Mouse (Mus musculus) urinary bladder, postnatal 25 days (tissue): ENCODE measurements around the gene Ift52.
A peak's percentile ranks its signal among the peaks of the same experiment; 100 is the strongest.

Source experiments
- DNase-seq: peaks from one replicate; pipeline ENCODE4 v3.0.0; 2022; ENCODE audit warnings: low spot score

The Ift52 gene

GRCm38 (mm10) chr2:163016916-163017743 lies at the start of gene Ift52:
TSS of gene Ift52 (plus strand) at chr2:163017354.
- peak; percentile 93 for DNase-seq

GRCm38 (mm10) chr2:162968357-162968756 lies 48.8 kb upstream of the Ift52 start:
- DNase-seq, result peak; percentile 49

GRCm38 (mm10) chr2:162969101-162969500 lies 48.1 kb upstream of the Ift52 start:
- no peak for DNase-seq

GRCm38 (mm10) chr2:162970896-162971295 lies 46.3 kb upstream of the Ift52 start:
- no peak for DNase-seq

GRCm38 (mm10) chr2:162972752-162973151 lies 44.4 kb upstream of the Ift52 start:
- DNase-seq, result no peak

- no peak for DNase-seq
Observed at GRCm38 (mm10) chr2:162973206-162973605, 43.9 kb upstream of the Ift52 start.

GRCm38 (mm10) chr2:162973637-162974036 lies 43.5 kb upstream of the Ift52 start:
- peak; percentile 18 for DNase-seq

- DNase-seq, result no peak
Observed at GRCm38 (mm10) chr2:162975157-162975775, 41.9 kb upstream of the Ift52 start.

- DNase-seq, result no peak
Observed at GRCm38 (mm10) chr2:162976001-162976400, 41.2 kb upstream of the Ift52 start.

GRCm38 (mm10) chr2:162984381-162984780 lies 32.8 kb upstream of the Ift52 start:
- no peak for DNase-seq

GRCm38 (mm10) chr2:162985923-162986322 lies 31.2 kb upstream of the Ift52 start:
- DNase-seq, result no peak

- no peak for DNase-seq
Observed at GRCm38 (mm10) chr2:162986764-162987163, 30.4 kb upstream of the Ift52 start.

- DNase-seq, result no peak
Observed at GRCm38 (mm10) chr2:162987218-162987617, 29.9 kb upstream of the Ift52 start, which contains the start of gene Sgk2. TSS of gene Sgk2 (plus strand) at chr2:162987330.

GRCm38 (mm10) chr2:162988235-162988634 lies 28.9 kb upstream of the Ift52 start:
- no peak for DNase-seq

- DNase-seq, result no peak
Observed at GRCm38 (mm10) chr2:162991394-162992083, 25.6 kb upstream of the Ift52 start.

GRCm38 (mm10) chr2:162992084-162992437 lies 25.1 kb upstream of the Ift52 start:
- no peak for DNase-seq

- DNase-seq, result no peak
Observed at GRCm38 (mm10) chr2:162993881-162994616, 23.1 kb upstream of the Ift52 start.

GRCm38 (mm10) chr2:162998528-162999230 lies 18.5 kb upstream of the Ift52 start:
- peak; percentile 61 for DNase-seq

GRCm38 (mm10) chr2:162999744-163000143 lies 17.4 kb upstream of the Ift52 start:
- no peak for DNase-seq

- DNase-seq, result no peak
Observed at GRCm38 (mm10) chr2:163001071-163001470, 16.1 kb upstream of the Ift52 start.

GRCm38 (mm10) chr2:163007299-163007698 lies 9.9 kb upstream of the Ift52 start:
- no peak for DNase-seq

- no peak for DNase-seq
Observed at GRCm38 (mm10) chr2:163031289-163031688, 14.1 kb downstream of the Ift52 start.
